Mouse (Mus musculus): ENCODE measurements around the gene Olfr231.

Gene Olfr231

DNA sequence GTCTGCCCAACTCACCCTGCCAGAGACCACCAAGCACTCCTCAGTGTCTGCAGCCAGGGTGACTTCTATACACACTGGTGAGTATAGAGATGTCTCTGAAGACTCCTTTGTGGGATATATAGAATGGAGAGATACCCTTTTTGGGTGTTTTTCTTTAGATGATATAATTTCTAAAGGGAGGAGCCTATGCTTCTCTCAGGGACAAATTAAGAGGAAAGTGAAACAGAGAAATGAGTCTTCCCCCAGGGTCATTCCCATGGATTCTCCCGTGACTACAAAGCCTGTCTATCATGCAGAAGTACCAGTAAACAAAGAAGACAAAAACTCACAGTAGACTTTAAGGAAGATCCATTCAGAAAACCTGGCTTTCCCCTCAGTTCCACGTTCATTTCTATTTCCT is at the start of gene Olfr231:
TSS of gene Olfr231 (minus strand) at position 101 of the 400 bp plus-strand sequence.
- DNase-seq: no peak

- no peak for DNase-seq
These were observed 48.1 kb upstream of the Olfr231 start for GRCm38 (mm10) chr1:174169024-174169423.

- no peak for DNase-seq
These were observed 38.1 kb upstream of the Olfr231 start for GRCm38 (mm10) chr1:174159095-174159494.

DNA sequence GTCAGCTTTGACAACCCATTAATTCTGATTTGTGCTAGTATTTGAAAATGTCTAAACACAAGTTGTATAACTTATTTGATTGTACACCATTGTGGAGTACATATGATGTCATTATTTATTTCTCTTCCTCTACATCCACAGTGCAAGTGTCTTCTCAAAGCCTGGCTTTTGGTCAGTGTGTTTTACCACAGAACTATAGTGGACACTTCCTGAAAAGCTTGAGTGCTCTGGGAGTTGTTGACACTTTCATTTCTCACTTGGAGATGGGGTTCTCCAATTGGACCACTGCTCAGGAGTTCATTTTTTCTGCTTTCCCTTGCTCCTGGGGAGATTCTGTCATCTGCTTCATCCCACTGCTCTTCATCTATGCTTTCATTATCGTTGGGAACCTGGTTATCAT is 37.5 kb upstream of the Olfr231 start:
- no peak for DNase-seq

DNA sequence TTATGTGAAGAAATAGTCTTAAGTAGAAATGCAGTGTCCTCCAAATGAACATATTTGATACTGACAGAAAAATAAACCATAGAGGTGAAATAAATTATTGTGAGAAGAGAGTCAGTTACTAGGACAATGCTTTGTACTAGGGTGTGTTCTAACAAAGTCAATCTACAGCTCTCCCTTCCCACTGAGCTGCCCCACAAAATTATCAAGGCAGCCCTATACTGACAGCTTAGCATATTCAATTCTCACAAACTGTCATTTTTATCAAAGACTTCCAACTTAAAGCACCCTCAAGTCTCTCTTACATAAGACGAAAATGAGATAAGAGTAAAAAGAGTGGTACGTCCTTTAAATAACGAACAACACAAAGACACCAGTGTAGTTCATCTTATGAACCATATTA is 36.7 kb upstream of the Olfr231 start:
- no peak for DNase-seq

- no peak for DNase-seq
These were observed 34.4 kb upstream of the Olfr231 start, which contains the start of gene Olfr420 for GRCm38 (mm10) chr1:174155333-174155732. Olfr420 (plus strand) TSS chr1:174155633.

DNA sequence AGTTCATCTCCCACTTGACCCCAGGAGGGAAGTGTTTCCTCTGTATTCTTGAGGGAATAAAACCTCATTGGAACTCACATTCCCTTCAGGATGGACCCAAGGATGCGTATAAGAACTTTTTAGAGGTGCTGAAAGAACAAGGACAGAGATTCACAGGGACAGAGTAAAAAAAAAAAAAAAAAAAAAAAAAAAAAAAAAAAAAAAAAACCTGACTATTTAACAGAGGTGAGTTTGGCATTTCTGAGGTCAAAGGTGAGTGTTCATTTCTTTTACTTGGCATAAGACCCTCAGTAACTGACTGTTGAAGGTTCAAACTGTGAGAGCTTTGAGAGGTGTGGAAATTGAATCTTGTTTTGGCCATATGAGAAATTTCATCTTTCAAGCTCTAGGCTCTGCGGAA is 28.3 kb upstream of the Olfr231 start:
- DNase-seq: no peak

DNA sequence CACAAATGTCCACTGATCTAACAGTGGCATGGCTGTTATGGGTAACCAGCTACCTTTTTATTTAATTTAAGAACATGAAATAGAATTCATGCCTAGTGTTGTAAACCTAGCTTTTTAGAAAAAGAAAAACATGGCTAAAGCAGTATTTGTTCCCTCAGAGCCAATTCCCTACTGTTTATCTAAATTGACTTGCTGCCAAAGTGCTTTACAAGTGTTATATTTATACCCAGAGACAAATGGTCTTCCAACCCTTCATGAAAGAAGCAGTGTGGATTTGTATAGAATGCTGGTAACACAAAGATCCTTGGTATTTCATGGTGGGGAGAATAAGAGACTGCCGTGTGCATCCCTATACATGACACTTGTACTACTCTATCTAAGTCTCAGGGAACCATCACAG is 25.7 kb upstream of the Olfr231 start:
- DNase-seq: no peak

- DNase-seq: no peak
These were observed 20.4 kb upstream of the Olfr231 start for GRCm38 (mm10) chr1:174141384-174141783.

DNA sequence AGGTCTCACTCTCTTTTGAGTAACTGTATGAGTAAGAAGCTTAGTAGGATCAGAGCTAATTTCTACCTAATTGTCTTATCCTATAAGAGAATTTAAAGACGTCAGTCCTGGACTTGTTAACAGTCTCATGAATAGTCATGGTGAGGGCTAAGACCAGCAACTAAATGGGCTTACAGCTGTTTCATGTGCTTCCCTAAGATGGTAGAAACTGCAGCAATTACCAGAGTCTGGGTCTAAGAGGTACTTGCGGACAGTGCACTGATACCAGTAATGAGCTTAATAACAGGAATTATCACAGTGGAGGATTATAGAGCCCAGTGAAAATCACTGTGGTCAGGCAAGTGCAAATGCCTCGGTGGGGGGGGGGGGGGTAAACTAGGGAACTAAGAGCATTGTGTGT is 11.0 kb upstream of the Olfr231 start:
- DNase-seq: no peak

GRCm38 (mm10) chr1:174131217-174131616 is 10.3 kb upstream of the Olfr231 start, which contains the start of gene Olfr424:
Olfr424 (plus strand) TSS chr1:174131517.
- no peak for DNase-seq

DNA sequence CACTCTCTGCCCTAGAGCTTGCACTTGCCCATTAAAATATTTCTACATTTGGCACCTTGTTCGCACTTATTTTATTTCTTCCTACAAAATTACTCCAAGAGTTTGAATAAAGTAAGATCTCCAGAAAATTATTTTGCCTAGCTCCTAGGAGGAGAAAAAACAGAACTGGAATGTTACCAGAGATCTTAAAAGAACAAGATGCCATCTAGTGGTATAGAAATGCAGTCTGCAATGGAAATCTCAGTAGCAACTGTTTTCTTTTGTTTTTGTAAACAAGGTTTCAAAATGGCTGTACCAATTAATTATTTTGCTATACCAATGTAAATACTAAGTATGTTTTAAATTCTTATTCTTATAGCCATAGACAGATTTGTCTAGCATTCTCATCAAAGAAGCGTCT is 17.2 kb downstream of the Olfr231 start:
- DNase-seq: no peak

DNA sequence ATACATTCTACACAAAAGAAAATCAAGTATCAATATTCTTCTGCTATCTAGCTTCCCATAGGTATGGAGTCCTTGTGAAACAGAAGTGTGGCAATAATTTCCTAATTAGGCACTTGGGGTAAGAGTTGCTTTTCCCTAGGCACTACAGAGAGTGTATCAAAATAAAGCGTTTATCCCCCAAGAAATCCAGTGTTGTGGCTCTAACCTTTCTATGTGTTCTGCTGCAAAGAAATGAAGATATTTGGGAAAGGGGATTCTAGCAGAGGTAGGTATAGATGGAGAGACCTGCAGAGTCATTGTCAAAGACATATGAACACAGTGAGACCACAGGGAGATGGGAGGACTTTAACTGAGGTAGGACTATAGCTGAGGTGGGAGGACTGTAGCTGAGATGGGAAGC is 24.4 kb downstream of the Olfr231 start, which contains the start of gene Olfr427:
TSS of gene Olfr427 (plus strand) at position 301 of the 400 bp plus-strand sequence.
- DNase-seq: no peak

DNA sequence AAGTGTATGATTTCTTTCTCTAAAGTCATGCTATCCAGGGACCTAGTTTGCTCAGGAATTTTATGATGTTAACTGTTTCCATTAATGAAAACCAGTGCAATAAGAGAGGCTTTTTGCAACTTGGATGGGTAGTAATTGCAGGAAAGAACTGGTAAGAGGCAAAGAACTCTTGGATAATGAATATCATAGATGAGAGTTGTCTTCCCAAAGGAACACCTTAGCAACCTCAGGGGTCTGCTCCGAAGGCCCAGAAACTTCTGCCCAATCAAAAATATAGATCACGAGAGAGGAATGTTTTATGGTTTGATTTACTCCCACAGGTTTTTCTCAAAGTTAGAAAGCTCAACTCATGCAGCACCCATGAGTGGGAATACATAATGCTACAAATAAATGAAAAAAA is 36.9 kb downstream of the Olfr231 start, which contains the start of gene Olfr429:
TSS of gene Olfr429 (plus strand) at position 301 of the 400 bp plus-strand sequence.
- no peak for DNase-seq

GRCm38 (mm10) chr1:174066305-174066704 is 54.7 kb downstream of the Olfr231 start, which contains the start of gene Olfr430:
Olfr430 (plus strand) TSS chr1:174066605.
- no peak for DNase-seq
